Mouse (Mus musculus) kidney, adult 2 months (tissue): ENCODE measurements around the gene Elavl2. TPM values are rescaled to one million over a fixed set of nuclear protein-coding genes. Genes with fewer than 3 reads are reported as not detected.

Experiments used
- DNase-seq: peaks from one replicate; pipeline ENCODE4 v3.0.0; 2021
- H3K27ac ChIP-seq: fragments of 200-500 bp; 2 replicates; pipeline ENCODE4 v1.5.1; 2012; ENCODE audit warnings: low read depth, low read length, control low read depth, inconsistent platforms; ENCODE audit not compliant: insufficient read depth
- H3K27me3 ChIP-seq: fragments of 200-500 bp; replicated peaks from 2 replicates; pipeline ENCODE4 v1.6.1; 2012; ENCODE audit warnings: mild to moderate bottlenecking, moderate library complexity, low read length, inconsistent platforms; ENCODE audit not compliant: control insufficient read depth, insufficient read depth
- H3K36me3 ChIP-seq: fragments of 200-500 bp; 2 replicates; pipeline ENCODE4 v1.6.1; 2012; ENCODE audit warnings: mild to moderate bottlenecking, moderate library complexity, low read length, inconsistent platforms; ENCODE audit not compliant: control insufficient read depth, insufficient read depth
- H3K4me1 ChIP-seq: fragments of 200-500 bp; 2 replicates; pipeline ENCODE4 v1.6.1; 2011; ENCODE audit warnings: low read length; ENCODE audit not compliant: control insufficient read depth, insufficient read depth
- H3K4me3 ChIP-seq: fragments of 200-500 bp; 2 replicates; pipeline ENCODE4 v1.5.1; 2011; ENCODE audit warnings: mild to moderate bottlenecking, low read depth, low read length, control low read depth; ENCODE audit not compliant: insufficient read depth
- CTCF ChIP-seq: fragments of 200-500 bp; conservative IDR thresholded peaks from 2 replicates; pipeline ENCODE4 v1.5.1; 2011; ENCODE audit warnings: low read depth, mild to moderate bottlenecking, control low read depth, low read length, moderate library complexity, mixed read lengths; ENCODE audit not compliant: insufficient read depth, insufficient read length
- POLR2A ChIP-seq: fragments of 200-500 bp; IDR thresholded peaks from one replicate; pipeline ENCODE4 v1.6.1; 2011; ENCODE audit warnings: low read depth, low read length, control low read depth
- WGBS: fragments of 180-500 bp; shearing (Covaris S2); methylation state at CpG from one replicate; pipeline ENCODE4 v1.1.7; 2018; 5-methylcytosine and 5-hydroxymethylcytosine counted together
- polyA plus RNA-seq: library from polyadenylated mRNA; depleted of rRNA; stranded (reverse); fragments of >200 nt; gene quantifications from 2 replicates; pipeline ENCODE4 v1.2.3, GENCODE M21; 2012

Gene Elavl2
- polyA plus RNA-seq, 1 experiment = 0.34 TPM

- no peak for TF ChIP-seq CTCF
- no peak for TF ChIP-seq POLR2A
- no peak overlapping the region for H3K27ac ChIP-seq
- no peaks in the 10 kb centered on the region for H3K4me1 ChIP-seq
- H3K27me3 ChIP-seq = no peaks in the 10 kb centered on the region
- H3K4me3 ChIP-seq = no peak overlapping the region
- H3K36me3 ChIP-seq = no peaks in the 10 kb centered on the region
- WGBS = 86% methylated on average over 3 of the region's 3 CpGs
- no peak for DNase-seq
Observed at GRCm38 (mm10) chr4:91219322-91219721, 181.3 kb downstream of the Elavl2 start.

- DNase-seq = no peak
- no peak overlapping the region for H3K4me3 ChIP-seq
- H3K36me3 ChIP-seq = no peaks in the 10 kb centered on the region
- no peaks in the 10 kb centered on the region for H3K4me1 ChIP-seq
- H3K27me3 ChIP-seq = no peaks in the 10 kb centered on the region
- WGBS = 64% methylated on average over 3 of the region's 3 CpGs
- TF ChIP-seq POLR2A (no peak), CTCF (no peak)
- no peak overlapping the region for H3K27ac ChIP-seq
Observed at GRCm38 (mm10) chr4:91213917-91214316, 186.7 kb downstream of the Elavl2 start.

- 50% methylated on average over 6 of the region's 6 CpGs for WGBS
- H3K27ac ChIP-seq = no peak overlapping the region
- no peak for DNase-seq
- H3K4me3 ChIP-seq = no peak overlapping the region
- no peaks in the 10 kb centered on the region for H3K27me3 ChIP-seq
- TF ChIP-seq POLR2A (no peak), CTCF (no peak)
- H3K36me3 ChIP-seq = no peaks in the 10 kb centered on the region
- H3K4me1 ChIP-seq = no peaks in the 10 kb centered on the region
Observed at GRCm38 (mm10) chr4:91208415-91209292, 191.9 kb downstream of the Elavl2 start.
